Mouse (Mus musculus) megakaryocyte-erythroid progenitor cell, adult 5-6 weeks (primary cell): ENCODE measurements around the gene Tomm20. TPM values are rescaled to one million over a fixed set of nuclear protein-coding genes. Genes with fewer than 3 reads are reported as not detected.
A peak's percentile ranks its signal among the peaks of the same experiment; 100 is the strongest.
"Not testable (repeated sequence)": the region's sequence is repeated elsewhere in the genome, so short reads cannot be mapped to it uniquely, and the experiment has no call there.

Experiments used
- ATAC-seq: replicated peaks from 2 replicates; pipeline ENCODE4 v1.8.0; 2016; ENCODE audit warnings: mild to moderate bottlenecking, inconsistent platforms; ENCODE audit not compliant: severe bottlenecking, poor library complexity, low FRiP score, low TSS enrichment
- total RNA-seq, 2 experiments: library from RNA; stranded (forward) in 1 of 2; stranded (reverse) in 1 of 2; fragments of 200-1000, 215-1000 nt in 1 of 2; fragments of >200 nt in 1 of 2; fragmentation: Nextera tagmentation in 1 of 2; gene quantifications; 2 replicates each; pipeline ENCODE4 v1.2.3; 2014 to 2017

The Tomm20 gene
- total RNA-seq (2014; fragmentation: Nextera tagmentation) (123 and 130 TPM in 2 replicates), total RNA-seq (2017) (313 and 421 TPM in 2 replicates)

- ATAC-seq = peak; percentile 86
Measured at GRCm38 (mm10) chr8:126945730-126946163, at the start of gene Tomm20. Tomm20 (minus strand) TSS chr8:126945844.

GRCm38 (mm10) chr8:126994506-126994905 is 48.9 kb upstream of the Tomm20 start:
- ATAC-seq = no peak

GRCm38 (mm10) chr8:126989363-126990153 is 43.9 kb upstream of the Tomm20 start:
- no peak for ATAC-seq

- ATAC-seq = no peak
Measured at GRCm38 (mm10) chr8:126988346-126989006, 42.8 kb upstream of the Tomm20 start.

GRCm38 (mm10) chr8:126986495-126986894 is 40.9 kb upstream of the Tomm20 start:
- peak; percentile 94 for ATAC-seq

GRCm38 (mm10) chr8:126980046-126980445 is 34.4 kb upstream of the Tomm20 start:
- ATAC-seq = no peak

GRCm38 (mm10) chr8:126979091-126979920 is 33.7 kb upstream of the Tomm20 start:
- peak; percentile 69 for ATAC-seq

- ATAC-seq = not testable (repeated sequence)
Measured at GRCm38 (mm10) chr8:126978535-126978934, 32.9 kb upstream of the Tomm20 start.

- ATAC-seq = no peak
Measured at GRCm38 (mm10) chr8:126978028-126978427, 32.4 kb upstream of the Tomm20 start.

GRCm38 (mm10) chr8:126976608-126977348 is 31.1 kb upstream of the Tomm20 start:
- ATAC-seq = no peak

- no peak for ATAC-seq
Measured at GRCm38 (mm10) chr8:126975706-126976105, 30.1 kb upstream of the Tomm20 start.

- ATAC-seq = no peak
Measured at GRCm38 (mm10) chr8:126974511-126974910, 28.9 kb upstream of the Tomm20 start.

- ATAC-seq = peak; percentile 28; the same call in 1 of the 2 replicates
Measured at GRCm38 (mm10) chr8:126973686-126974265, 28.1 kb upstream of the Tomm20 start.

GRCm38 (mm10) chr8:126972649-126973048 is 27.0 kb upstream of the Tomm20 start:
- ATAC-seq = no peak

GRCm38 (mm10) chr8:126972102-126972501 is 26.5 kb upstream of the Tomm20 start:
- ATAC-seq = no peak

GRCm38 (mm10) chr8:126971314-126971664 is 25.6 kb upstream of the Tomm20 start:
- no peak for ATAC-seq

- peak; percentile 97 for ATAC-seq
Measured at GRCm38 (mm10) chr8:126970579-126971313, 25.1 kb upstream of the Tomm20 start, which contains the start of gene Rbm34. Rbm34 (minus strand) TSS chr8:126971071.

GRCm38 (mm10) chr8:126969546-126969945 is 23.9 kb upstream of the Tomm20 start:
- ATAC-seq = no peak
